Comparison of ENCODE assay signal across 9 mouse cellular contexts in genomic region chr2:147803102-147803501, GRCm38 (mm10).
DNase-seq lines count a peak whose midpoint lies in the region; ATAC-seq lines count a peak whose summit lies in the region.
"Had no signal": no experiment of that assay in that cellular context is flagged by ENCODE, and none has a peak within 500 bp of the region (broad histone marks: within the 10 kb centered on the region; RNA-seq: fewer than 3 reads in every experiment).

No protein-coding gene starts in this region.

- no peaks in the 10 kb centered on the region for H3K4me1 ChIP-seq in midbrain, embryonic 14.5 days (ENCODE audit: control insufficient read depth, insufficient read depth, low read length)
- no peaks in the 10 kb centered on the region for H3K4me1 ChIP-seq in midbrain, embryonic 13.5 days (replicated peaks)
- H3K4me1 ChIP-seq: liver, embryonic 15.5 days had no signal

- no peaks in the 10 kb centered on the region for H3K27me3 ChIP-seq in midbrain, embryonic 14.5 days (ENCODE audit: control insufficient read depth, insufficient read depth, low read length)
- peaks cover 14% of the 10 kb centered on the region for H3K27me3 ChIP-seq in midbrain, embryonic 13.5 days
- H3K27me3 ChIP-seq: liver, embryonic 15.5 days had no signal

- H3K27ac ChIP-seq in midbrain, embryonic 14.5 days (replicated peaks; ENCODE audit: low read depth, low read length) = no peak overlapping the region
- no peak overlapping the region for H3K27ac ChIP-seq in midbrain, embryonic 13.5 days
- H3K27ac ChIP-seq: liver, embryonic 15.5 days had no signal

- no peak overlapping the region for H3K9ac ChIP-seq in midbrain, embryonic 14.5 days (replicated peaks; ENCODE audit: low read length)
- no peak overlapping the region for H3K9ac ChIP-seq in midbrain, embryonic 13.5 days (replicated peaks)
- H3K9ac ChIP-seq: liver, embryonic 15.5 days had no signal

- H3K4me2 ChIP-seq in midbrain, embryonic 14.5 days (ENCODE audit: low read length) = no peak overlapping the region
- H3K4me2 ChIP-seq in midbrain, embryonic 13.5 days (replicated peaks) = no peak overlapping the region
- H3K4me2 ChIP-seq: liver, embryonic 15.5 days had no signal

- DNase-seq in frontal cortex, postnatal 25 days (ENCODE audit: low spot score in 2 of 2) = peak; percentile 8 to 22
- peak; percentile 63 for DNase-seq in midbrain, embryonic 14.5 days
- peak; percentile 33 to 55 for DNase-seq in adrenal gland, postnatal 36 days
- DNase-seq in left cerebral cortex, postnatal 14 days (ENCODE audit: low spot score in 2 of 2) = peak; percentile 45 to 57
- peak; percentile 38 to 58 for DNase-seq in right cerebral cortex, postnatal 10 days (ENCODE audit: low spot score in 2 of 2)

- 33% methylated on average over 4 of the region's 4 CpGs for WGBS in midbrain, embryonic 14.5 days
- WGBS in midbrain, embryonic 13.5 days = 35% methylated on average over 4 of the region's 4 CpGs

- intact Hi-C loops in left cerebral cortex, postnatal 14 days (cut with DNase I) = loop anchor here (10.0 kb wide), 1 partner anchor 852 kb away; no protein-coding TSS in a partner anchor

- no peaks in the 10 kb centered on the region for H3K9me3 ChIP-seq in midbrain, embryonic 14.5 days (ENCODE audit: control insufficient read depth, low read length)
- no peaks in the 10 kb centered on the region for H3K9me3 ChIP-seq in midbrain, embryonic 13.5 days
- H3K9me3 ChIP-seq: liver, embryonic 15.5 days had no signal

- no peak overlapping the region for H3K4me3 ChIP-seq in midbrain, embryonic 14.5 days (replicated peaks; ENCODE audit: low read depth, low read length)
- no peak overlapping the region for H3K4me3 ChIP-seq in midbrain, embryonic 13.5 days (replicated peaks)
- H3K4me3 ChIP-seq: liver, embryonic 15.5 days had no signal

- H3K36me3 ChIP-seq in midbrain, embryonic 14.5 days (ENCODE audit: control insufficient read depth, insufficient read depth, low read length) = no peaks in the 10 kb centered on the region
- no peaks in the 10 kb centered on the region for H3K36me3 ChIP-seq in midbrain, embryonic 13.5 days
- H3K36me3 ChIP-seq: liver, embryonic 15.5 days had no signal

- no peak for ATAC-seq in frontal cortex, adult (ENCODE audit: low TSS enrichment)
- ATAC-seq in midbrain, embryonic 14.5 days (ENCODE audit: low FRiP score, low TSS enrichment) = no peak
- ATAC-seq in midbrain, embryonic 13.5 days = no peak
- no peak for ATAC-seq in activated CD4-positive, CD25-positive, alpha-beta regulatory T cell, adult 4 months
